Mouse (Mus musculus) thymus, adult 2 months (tissue): ENCODE measurements around the gene Adamtsl2.

Experiments used
- CTCF ChIP-seq: fragments of 200-500 bp; IDR thresholded peaks from 2 replicates; pipeline ENCODE4 v1.5.1; 2012; ENCODE audit warnings: mild to moderate bottlenecking, control low read depth, low read length, moderate library complexity, borderline replicate concordance; ENCODE audit not compliant: control insufficient read depth, poor library complexity, insufficient read depth; ENCODE audit errors: extremely low read depth
- POLR2A ChIP-seq: fragments of 200-500 bp; IDR thresholded peaks from 2 replicates; pipeline ENCODE4 v1.6.1; 2012; ENCODE audit warnings: mild to moderate bottlenecking, low read length, control low read depth, moderate library complexity; ENCODE audit not compliant: control insufficient read depth, poor library complexity, insufficient read depth; ENCODE audit errors: extremely low read depth

- TF ChIP-seq CTCF = no peak
- no peak for TF ChIP-seq POLR2A
These were observed 33.4 kb downstream of the Adamtsl2 start for GRCm38 (mm10) chr2:27112585-27112984.
